Mouse (Mus musculus) right cerebral cortex, postnatal 4 days (tissue): ENCODE results near the gene Pitx3.
"Not testable (repeated sequence)": the region's sequence is repeated elsewhere in the genome, so short reads cannot be mapped to it uniquely, and the experiment has no call there.

Experiments
- DNase-seq: peaks from one replicate; pipeline ENCODE4 v3.0.0-alpha.2; 2022

Gene Pitx3

GRCm38 (mm10) chr19:46147511-46148371 lies at the start of gene Pitx3:
Pitx3 (minus strand) TSS chr19:46148326.
- peak; percentile 12 for DNase-seq

- no peak for DNase-seq
Observed at GRCm38 (mm10) chr19:46187203-46187602, 39.1 kb upstream of the Pitx3 start.

DNA sequence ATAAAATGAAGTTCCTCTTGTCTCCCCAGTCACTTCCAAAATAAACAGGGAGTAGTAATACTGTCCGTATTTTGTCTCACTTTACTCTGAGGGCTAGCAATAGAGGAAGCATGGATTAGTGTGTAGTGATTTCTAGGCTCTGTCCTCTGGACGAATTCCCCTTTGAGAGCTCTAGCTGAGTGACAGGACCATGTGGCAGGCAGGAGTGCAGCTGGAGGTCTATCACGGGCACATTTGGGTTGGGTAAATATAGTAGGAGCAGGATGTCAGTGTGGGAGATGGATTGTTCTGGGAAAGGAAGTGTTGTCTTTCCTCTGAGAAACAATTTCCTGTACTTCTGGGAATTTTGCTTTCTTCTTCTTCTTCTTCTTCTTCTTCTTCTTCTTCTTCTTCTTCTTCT lies 38.5 kb upstream of the Pitx3 start:
- no peak for DNase-seq

DNA sequence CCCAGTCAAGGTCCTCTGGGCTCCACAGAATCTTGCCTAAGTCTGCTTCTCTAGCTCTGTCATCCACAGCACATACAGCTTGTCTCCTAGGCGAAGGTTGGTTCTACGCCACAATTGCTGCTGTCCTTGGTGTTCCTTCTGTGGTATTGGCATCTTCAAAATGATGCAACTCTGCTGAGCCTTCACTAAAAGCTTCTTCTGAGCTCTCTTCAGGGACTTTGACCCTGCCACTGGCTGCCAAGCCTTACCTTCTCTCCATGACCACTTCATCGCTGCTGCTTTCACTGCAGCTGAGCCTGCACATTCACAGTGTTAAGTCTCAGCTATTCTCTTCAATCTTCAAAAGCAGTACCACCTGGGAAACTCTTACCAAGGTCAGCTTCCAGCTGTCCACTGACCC lies 34.1 kb upstream of the Pitx3 start:
- DNase-seq, result no peak

- DNase-seq, result no peak
Observed at GRCm38 (mm10) chr19:46180274-46180673, 32.1 kb upstream of the Pitx3 start.

GRCm38 (mm10) chr19:46177046-46177445 lies 28.9 kb upstream of the Pitx3 start:
- no peak for DNase-seq

DNA sequence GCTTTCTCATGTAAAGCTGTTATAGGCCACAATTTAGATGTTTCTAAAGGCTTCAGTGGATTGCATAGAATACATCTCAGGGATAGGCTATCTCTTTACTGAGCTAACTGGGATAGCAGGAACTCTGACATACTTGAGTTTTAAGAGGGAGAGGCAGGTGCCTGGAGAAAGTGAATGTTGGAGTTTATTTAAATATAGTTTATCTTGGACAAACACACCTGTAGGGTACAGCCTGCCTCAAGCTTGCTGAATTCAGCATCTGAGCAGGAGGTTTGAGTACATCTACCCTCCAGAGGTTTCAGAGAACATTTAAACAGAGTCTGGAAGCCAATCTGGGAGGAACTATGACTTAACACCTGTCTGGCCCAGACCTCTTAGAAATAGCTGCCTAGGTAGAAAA lies 27.0 kb upstream of the Pitx3 start:
- no peak for DNase-seq

GRCm38 (mm10) chr19:46172541-46172940 lies 24.4 kb upstream of the Pitx3 start:
- no peak for DNase-seq

GRCm38 (mm10) chr19:46169913-46170312 lies 21.8 kb upstream of the Pitx3 start:
- DNase-seq, result no peak

DNA sequence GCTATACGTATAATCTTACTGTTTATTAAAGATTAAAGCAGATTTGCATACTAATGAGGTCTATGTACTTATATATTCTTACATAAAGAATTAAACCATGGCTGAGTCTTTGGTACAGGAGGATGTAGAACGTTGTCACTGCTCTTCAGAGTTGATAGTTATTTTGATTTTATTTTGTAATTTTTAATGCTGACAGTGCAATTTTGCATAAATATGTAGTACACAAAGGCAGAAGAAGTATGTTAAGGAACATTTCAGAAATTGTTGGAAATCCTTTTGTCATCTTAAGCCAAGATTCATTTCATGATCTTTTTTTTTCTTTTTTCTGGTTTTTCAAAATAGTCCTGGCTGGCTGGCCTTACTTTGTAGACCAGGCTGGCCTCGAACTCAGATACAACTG lies 21.3 kb upstream of the Pitx3 start:
- no peak for DNase-seq

DNA sequence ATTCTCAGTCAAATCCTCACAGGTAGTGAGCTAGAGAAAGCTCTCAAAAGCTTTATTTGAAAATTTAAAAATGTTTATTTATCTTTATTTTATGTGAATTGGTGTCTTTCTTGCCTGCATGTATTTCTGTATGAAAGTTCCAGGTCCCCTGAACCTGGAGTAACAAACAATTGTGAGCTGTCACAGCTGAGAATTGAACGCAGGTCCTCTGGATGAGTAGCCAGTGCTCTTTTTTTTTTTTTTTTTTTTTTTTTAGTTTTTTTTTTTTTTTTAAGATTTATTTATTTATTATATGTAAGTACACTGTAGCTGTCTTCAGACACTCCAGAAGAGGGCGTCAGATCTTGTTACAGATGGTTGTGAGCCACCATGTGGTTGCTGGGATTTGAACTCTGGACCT lies 19.0 kb upstream of the Pitx3 start:
- DNase-seq, result not testable (repeated sequence)

GRCm38 (mm10) chr19:46165950-46166349 lies 17.8 kb upstream of the Pitx3 start:
- DNase-seq, result no peak

- DNase-seq, result peak; percentile 83
Observed at GRCm38 (mm10) chr19:46152127-46152803, 4.1 kb upstream of the Pitx3 start, which contains the start of gene Gbf1. Gbf1 (plus strand) TSS chr19:46152509.

DNA sequence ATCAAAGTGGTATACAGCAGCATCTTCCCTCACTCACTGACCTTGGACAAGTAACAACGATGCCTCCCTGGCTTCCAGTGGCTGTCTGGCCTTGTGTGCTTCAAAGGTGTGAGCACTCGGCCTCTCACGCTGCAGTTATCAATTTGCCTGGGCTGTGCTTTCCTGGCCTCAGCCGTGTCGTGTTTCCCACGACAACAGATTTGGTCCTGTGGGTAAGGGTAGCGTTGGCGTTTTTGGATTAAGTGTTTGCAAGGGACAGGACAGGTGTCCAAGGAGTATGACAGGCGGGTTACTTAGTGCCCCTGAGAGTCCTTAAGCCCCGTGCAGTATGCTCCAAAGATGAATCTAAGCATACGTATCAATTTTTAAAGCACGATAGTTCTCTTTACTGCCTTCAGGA lies 965 bp upstream of the Pitx3 start:
- no peak for DNase-seq

DNA sequence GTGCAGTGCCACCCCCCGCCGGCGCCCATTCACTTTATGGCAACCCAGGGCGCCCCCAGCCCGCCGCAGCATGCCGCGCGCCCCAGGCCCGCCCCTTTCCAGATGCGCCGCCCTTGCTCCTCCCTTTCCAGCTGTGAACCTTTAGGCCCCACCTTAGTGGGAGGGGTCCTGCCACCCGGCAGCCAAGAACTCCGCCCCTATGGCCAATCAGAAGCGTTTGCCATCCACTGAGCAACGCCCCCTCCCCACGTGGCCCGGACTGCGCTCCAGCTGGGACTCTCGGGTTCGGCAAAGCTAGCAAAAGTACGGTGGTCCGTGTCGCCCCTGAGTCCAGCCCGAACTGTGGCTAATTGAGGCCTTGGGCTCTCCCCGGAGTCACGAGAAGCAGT lies 240 bp upstream of the Pitx3 start:
- peak; percentile 66 for DNase-seq

- DNase-seq, result no peak
Observed at GRCm38 (mm10) chr19:46141091-46141490, 7.0 kb downstream of the Pitx3 start.

DNA sequence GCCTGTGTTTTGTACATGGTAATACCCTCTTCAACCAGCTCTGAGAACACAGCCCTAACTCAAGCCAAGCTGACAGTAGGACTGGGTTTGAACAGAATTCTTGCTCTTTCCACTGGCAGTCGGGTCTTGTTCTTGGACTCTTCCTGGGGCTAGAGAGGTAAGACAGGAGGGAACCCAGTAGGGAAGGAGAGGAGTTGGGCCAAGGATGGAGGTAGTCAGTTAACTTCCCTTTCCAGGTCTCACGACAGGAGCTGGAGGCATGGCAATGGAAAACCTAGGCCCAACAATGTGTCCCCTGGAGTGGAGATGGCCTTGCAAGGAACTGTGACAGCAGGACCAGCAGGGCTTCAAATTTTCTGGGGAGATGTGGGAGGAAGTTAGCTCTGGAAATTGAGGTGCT lies 7.8 kb downstream of the Pitx3 start:
- no peak for DNase-seq

- peak; percentile 52 for DNase-seq
Observed at GRCm38 (mm10) chr19:46136639-46137580, 11.2 kb downstream of the Pitx3 start.

GRCm38 (mm10) chr19:46135789-46136638 lies 12.1 kb downstream of the Pitx3 start:
- DNase-seq, result peak; percentile 43

- peak; percentile 97 for DNase-seq
Observed at GRCm38 (mm10) chr19:46135297-46135696, 12.8 kb downstream of the Pitx3 start.

GRCm38 (mm10) chr19:46132577-46132976 lies 15.5 kb downstream of the Pitx3 start:
- no peak for DNase-seq
